10 mouse cellular contexts compared by ENCODE assay signal in the genomic region with DNA sequence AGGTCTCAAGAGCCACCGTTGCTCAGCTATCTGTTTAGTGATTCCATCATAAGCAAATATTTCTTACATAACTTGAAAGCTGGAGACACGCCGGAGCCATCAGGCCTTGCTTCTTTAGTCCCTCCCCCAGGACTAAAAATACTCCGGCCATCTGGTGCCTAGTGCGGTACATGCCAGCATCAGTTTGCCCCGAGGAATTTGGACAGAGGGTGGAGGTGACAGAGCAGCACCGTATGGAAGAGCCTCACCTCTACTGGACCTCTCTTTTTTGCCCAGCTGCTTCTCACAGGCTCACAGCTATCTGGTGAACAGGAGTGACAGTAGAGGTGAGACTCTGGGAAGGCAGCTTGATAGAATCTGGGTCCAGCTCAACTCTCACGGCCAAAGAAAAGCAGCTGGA.
DNase-seq lines count a peak whose midpoint lies in the region; ATAC-seq and TF ChIP-seq lines count a peak whose summit lies in the region.
"Had no signal": no experiment of that assay in that cellular context is flagged by ENCODE, and none has a peak within 500 bp of the region (broad histone marks: within the 10 kb centered on the region; RNA-seq: fewer than 3 reads in every experiment).

No protein-coding gene starts in this region.

- 77% methylated on average over 8 of the region's 8 CpGs for WGBS in midbrain, embryonic 13.5 days
- 86% methylated on average over 8 of the region's 8 CpGs for WGBS in midbrain, embryonic 10.5 days
- WGBS in heart, postnatal 0 days = 27% methylated on average over 8 of the region's 8 CpGs

- TF ChIP-seq EP300 in heart, postnatal 0 days (IDR thresholded peaks at IDR 0.05; ENCODE audit: low read depth) = no peak

- peak; percentile 63 for ATAC-seq in frontal cortex, adult (ENCODE audit: low TSS enrichment)
- 0 out of 2 replicates have a peak, but pooled peaks have one; percentile 34 for ATAC-seq in midbrain, embryonic 13.5 days
- ATAC-seq in heart, postnatal 0 days (ENCODE audit: insufficient read depth, low read depth) = peak; percentile 51

- no peaks in the 10 kb centered on the region for H3K27me3 ChIP-seq in midbrain, embryonic 13.5 days
- no peaks in the 10 kb centered on the region for H3K27me3 ChIP-seq in midbrain, embryonic 10.5 days (ENCODE audit: low read depth, poor library complexity, severe bottlenecking)
- no peaks in the 10 kb centered on the region for H3K27me3 ChIP-seq in heart, postnatal 0 days (ENCODE audit: control insufficient read depth, insufficient read depth, low read length)
- H3K27me3 ChIP-seq: liver, embryonic 15.5 days had no signal

- DNase-seq in frontal cortex, postnatal 10 days (ENCODE audit: low spot score in 2 of 2) = no peak
- DNase-seq in midbrain, embryonic 10.5 days (ENCODE audit: low spot score) = no peak
- no peak for DNase-seq in heart, postnatal 0 days (ENCODE audit: low spot score)
- peak; percentile 28 for DNase-seq in right cerebral cortex, postnatal 25 days
- no peak for DNase-seq in spleen, postnatal 36 days (ENCODE audit: low spot score in 2 of 2)
- DNase-seq in embryo, embryonic 9.5 days (ENCODE audit: extremely low spot score) = no peak
- DNase-seq: kidney, adult 2 months had no signal

- H3K9ac ChIP-seq in midbrain, embryonic 13.5 days (replicated peaks) = no peak overlapping the region
- H3K9ac ChIP-seq in heart, postnatal 0 days (replicated peaks; ENCODE audit: low read depth, low read length) = no peak overlapping the region
- H3K9ac ChIP-seq: liver, embryonic 15.5 days had no signal

- no peaks in the 10 kb centered on the region for H3K9me3 ChIP-seq in midbrain, embryonic 13.5 days
- no peaks in the 10 kb centered on the region for H3K9me3 ChIP-seq in midbrain, embryonic 10.5 days (replicated peaks)
- no peaks in the 10 kb centered on the region for H3K9me3 ChIP-seq in heart, postnatal 0 days (replicated peaks; ENCODE audit: control insufficient read depth, low read length)
- H3K9me3 ChIP-seq: liver, embryonic 15.5 days had no signal

- no peaks in the 10 kb centered on the region for H3K36me3 ChIP-seq in midbrain, embryonic 13.5 days
- H3K36me3 ChIP-seq in midbrain, embryonic 10.5 days = no peaks in the 10 kb centered on the region
- H3K36me3 ChIP-seq in heart, postnatal 0 days (replicated peaks; ENCODE audit: control insufficient read depth, insufficient read depth, low read length) = no peaks in the 10 kb centered on the region
- H3K36me3 ChIP-seq: liver, embryonic 15.5 days had no signal

- 0 out of 2 replicates have a peak, but pooled peaks cover 5% of the 10 kb centered on the region for H3K4me1 ChIP-seq in midbrain, embryonic 13.5 days (replicated peaks)
- H3K4me1 ChIP-seq in midbrain, embryonic 10.5 days = no peaks in the 10 kb centered on the region
- H3K4me1 ChIP-seq in heart, postnatal 0 days (ENCODE audit: control insufficient read depth, insufficient read depth) = no peaks in the 10 kb centered on the region
- H3K4me1 ChIP-seq: liver, embryonic 15.5 days had no signal

- H3K27ac ChIP-seq in midbrain, embryonic 13.5 days = no peak overlapping the region
- no peak overlapping the region for H3K27ac ChIP-seq in midbrain, embryonic 10.5 days (replicated peaks)
- no peak overlapping the region for H3K27ac ChIP-seq in heart, postnatal 0 days (ENCODE audit: low read depth)
- H3K27ac ChIP-seq: liver, embryonic 15.5 days had no signal

- no peak for TF ChIP-seq CTCF in heart, postnatal 0 days (IDR thresholded peaks at IDR 0.05; ENCODE audit: low read depth)

- H3K4me3 ChIP-seq in midbrain, embryonic 13.5 days (replicated peaks) = no peak overlapping the region
- no peak overlapping the region for H3K4me3 ChIP-seq in midbrain, embryonic 10.5 days
- no peak overlapping the region for H3K4me3 ChIP-seq in heart, postnatal 0 days (ENCODE audit: low read depth, low read length)
- H3K4me3 ChIP-seq: liver, embryonic 15.5 days had no signal

- H3K4me2 ChIP-seq in midbrain, embryonic 13.5 days (replicated peaks) = no peak overlapping the region
- H3K4me2 ChIP-seq in heart, postnatal 0 days (ENCODE audit: low read depth, low read length) = no peak overlapping the region
- H3K4me2 ChIP-seq: liver, embryonic 15.5 days had no signal
